Mouse (Mus musculus): ENCODE data around the gene Pnpla8. TPM values are rescaled to one million over a fixed set of nuclear protein-coding genes. Genes with fewer than 3 reads are reported as not detected.
"Not testable (repeated sequence)": the region's sequence is repeated elsewhere in the genome, so short reads cannot be mapped to it uniquely, and the experiment has no call there.

Pnpla8 gene
- total RNA-seq, 2 experiments from 2014 or later, result 27.3 to 67.1 TPM

DNA sequence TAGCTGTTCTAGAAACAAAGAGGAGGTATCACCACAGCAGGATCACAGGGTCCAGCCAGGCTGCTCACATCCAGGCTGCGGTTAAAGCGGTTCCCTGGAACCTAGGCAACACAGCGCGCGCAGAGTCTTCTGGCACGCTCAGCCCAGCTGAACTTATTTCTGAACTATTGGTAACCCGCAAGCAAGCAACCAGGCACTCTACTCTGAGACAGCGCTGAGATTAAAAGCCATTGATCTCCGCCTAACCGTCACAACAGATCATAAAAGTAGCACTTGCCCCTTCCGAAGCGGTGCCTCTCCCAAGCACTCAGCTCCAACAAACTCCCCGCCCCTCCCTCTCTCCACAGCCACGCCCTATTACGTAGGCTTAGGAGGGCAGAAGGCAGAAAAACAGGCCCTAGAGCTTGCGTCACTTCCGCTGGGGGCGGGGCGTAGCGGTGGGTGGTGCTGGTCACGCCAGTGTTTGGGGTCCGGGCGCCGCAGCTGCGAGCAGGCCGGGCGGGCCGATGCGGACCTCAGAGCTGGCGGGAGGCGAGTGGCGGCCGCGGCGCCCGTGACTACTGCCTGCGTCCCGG is 47.6 kb downstream of the Pnpla8 start:
- ATAC-seq (replicated peaks; ENCODE audit: low FRiP score, poor library complexity, severe bottlenecking), result peak; percentile 96

- peak; percentile 76 for ATAC-seq (replicated peaks; ENCODE audit: low FRiP score, poor library complexity, severe bottlenecking)
Observed at GRCm38 (mm10) chr12:44269311-44269831, 48.2 kb downstream of the Pnpla8 start.

DNA sequence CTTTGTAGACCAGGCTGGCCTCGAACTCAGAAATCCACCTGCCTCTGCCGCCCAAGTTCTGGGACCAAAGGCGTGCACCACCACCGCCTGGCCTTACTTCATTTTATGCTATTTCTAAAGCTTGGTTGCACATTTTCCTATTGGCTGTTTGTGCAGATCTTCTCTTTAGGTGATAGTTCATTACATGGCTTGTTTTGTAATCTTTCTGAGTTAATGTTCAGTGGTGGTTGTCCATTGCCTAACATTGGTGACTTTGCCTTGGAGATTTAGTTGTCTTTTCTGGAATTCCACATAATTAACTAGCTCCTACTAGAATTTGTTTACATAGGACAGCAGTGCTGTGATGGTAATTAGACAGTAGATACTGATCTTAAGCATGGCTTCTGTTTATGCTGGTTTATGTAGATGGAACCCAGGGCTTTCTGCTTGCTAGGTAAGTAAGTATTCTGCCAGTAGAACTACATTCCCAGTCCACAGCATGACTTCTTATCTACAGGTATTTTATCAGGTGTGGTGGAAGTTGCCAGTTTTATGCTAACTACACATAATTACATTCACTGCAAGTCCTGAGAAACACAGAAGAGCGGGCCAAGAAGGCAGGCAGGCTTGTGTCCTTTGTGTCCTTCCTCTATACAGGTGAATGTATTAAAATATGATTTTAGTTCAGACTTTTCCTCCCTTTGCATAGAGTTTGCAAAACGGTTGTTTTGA is 53.1 kb downstream of the Pnpla8 start:
- ATAC-seq (replicated peaks; ENCODE audit: low FRiP score, poor library complexity, severe bottlenecking), result no peak

- ATAC-seq (replicated peaks; ENCODE audit: low FRiP score, poor library complexity, severe bottlenecking), result not testable (repeated sequence)
Observed at GRCm38 (mm10) chr12:44280147-44280546, 59.0 kb downstream of the Pnpla8 start.

DNA sequence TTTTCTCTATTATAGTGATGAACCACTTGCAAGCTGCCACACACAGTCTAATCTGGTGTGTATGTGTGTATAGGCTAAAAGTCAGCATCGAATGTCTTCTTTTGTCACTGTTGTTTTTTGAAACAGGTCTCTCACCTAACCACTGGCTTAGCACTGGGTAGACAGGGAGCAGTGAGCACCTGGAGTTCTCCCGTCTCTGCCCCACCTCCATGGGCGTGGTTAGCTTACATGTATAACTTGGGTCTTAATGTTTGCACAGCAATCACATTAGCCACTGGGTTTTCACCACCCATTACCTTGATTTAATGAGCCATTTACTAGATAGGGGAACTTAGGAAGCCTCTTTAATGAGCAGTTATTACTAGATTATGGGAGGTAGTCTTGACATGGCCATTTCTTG is 60.4 kb downstream of the Pnpla8 start:
- no peak for ATAC-seq (replicated peaks; ENCODE audit: low FRiP score, poor library complexity, severe bottlenecking)

DNA sequence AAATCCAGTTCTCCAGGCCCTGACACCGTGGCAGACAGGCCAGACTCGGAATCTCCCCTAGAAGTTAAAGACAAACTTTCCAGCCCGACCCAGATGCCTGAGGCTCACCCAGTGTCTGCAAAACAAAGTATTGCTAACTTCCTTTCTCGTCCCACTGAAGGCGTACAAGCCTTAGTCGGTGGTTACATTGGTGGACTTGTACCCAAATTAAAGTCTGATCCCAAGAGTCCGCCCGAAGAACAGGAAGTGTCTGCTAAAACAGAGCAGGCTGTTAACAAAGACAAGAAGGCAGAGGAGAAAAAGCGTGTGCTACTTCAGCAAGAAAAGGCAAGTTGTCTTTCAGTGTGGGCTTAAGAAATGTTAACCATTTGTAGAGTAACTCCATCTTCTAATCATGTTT is 62.2 kb downstream of the Pnpla8 start:
- no peak for ATAC-seq (replicated peaks; ENCODE audit: low FRiP score, poor library complexity, severe bottlenecking)

- ATAC-seq (replicated peaks; ENCODE audit: low FRiP score, poor library complexity, severe bottlenecking), result no peak
Observed at GRCm38 (mm10) chr12:44286992-44287391, 65.8 kb downstream of the Pnpla8 start.

GRCm38 (mm10) chr12:44292281-44292680 is 71.1 kb downstream of the Pnpla8 start:
- peak; percentile 71; the same call in 1 of the 2 replicates for ATAC-seq (replicated peaks; ENCODE audit: low FRiP score, poor library complexity, severe bottlenecking)

DNA sequence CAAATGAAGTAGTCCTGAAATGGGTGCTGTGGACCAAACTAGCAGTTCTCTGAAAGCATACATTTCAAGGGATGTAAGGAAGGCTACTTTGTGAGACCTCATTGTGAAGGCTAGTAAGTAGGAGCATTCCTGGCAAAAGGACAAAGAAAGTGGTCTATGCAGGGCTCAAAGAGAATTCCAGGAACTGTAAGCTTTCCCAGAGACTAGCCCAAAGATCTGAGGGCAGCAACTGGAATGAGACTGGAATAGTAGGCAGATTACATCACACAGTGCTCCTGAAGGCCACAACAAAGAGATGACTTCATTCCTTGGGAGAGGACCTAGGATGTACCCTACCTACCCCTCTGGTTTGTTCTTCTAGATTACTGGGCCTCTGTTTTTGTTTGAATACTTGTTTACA is 79.6 kb downstream of the Pnpla8 start:
- no peak for ATAC-seq (replicated peaks; ENCODE audit: low FRiP score, poor library complexity, severe bottlenecking)

- ATAC-seq (replicated peaks; ENCODE audit: low FRiP score, poor library complexity, severe bottlenecking), result no peak
Observed at GRCm38 (mm10) chr12:44304012-44304411, 82.8 kb downstream of the Pnpla8 start.

- ATAC-seq (replicated peaks; ENCODE audit: low FRiP score, poor library complexity, severe bottlenecking), result no peak
Observed at GRCm38 (mm10) chr12:44304869-44305268, 83.7 kb downstream of the Pnpla8 start.

DNA sequence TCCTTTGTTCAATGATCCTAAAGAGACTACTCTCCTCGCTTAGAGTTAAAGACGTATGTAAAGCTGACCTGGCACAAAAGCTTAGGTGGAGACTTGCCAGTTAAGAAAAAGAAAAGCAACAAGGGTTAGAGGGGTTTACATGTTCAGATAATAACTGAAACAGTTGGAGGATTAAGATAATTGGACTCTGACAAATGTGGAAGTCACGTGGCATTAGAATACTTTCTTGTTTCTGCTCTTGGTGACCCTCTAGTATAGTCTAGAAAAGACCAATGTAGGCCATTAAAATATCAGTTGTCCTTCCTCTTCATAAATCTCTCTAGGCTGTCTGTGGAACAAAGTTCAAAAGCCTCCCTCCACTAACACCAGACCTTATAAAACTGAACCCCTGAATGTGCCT is 87.1 kb downstream of the Pnpla8 start:
- ATAC-seq (replicated peaks; ENCODE audit: low FRiP score, poor library complexity, severe bottlenecking), result 0 out of 2 replicates have a peak, but pooled peaks have one; percentile 6

- no peak for ATAC-seq (replicated peaks; ENCODE audit: low FRiP score, poor library complexity, severe bottlenecking)
Observed at GRCm38 (mm10) chr12:44315212-44315611, 94.0 kb downstream of the Pnpla8 start.

- ATAC-seq (replicated peaks; ENCODE audit: low FRiP score, poor library complexity, severe bottlenecking), result no peak
Observed at GRCm38 (mm10) chr12:44325091-44325490, 103.9 kb downstream of the Pnpla8 start.

- no peak for ATAC-seq (replicated peaks; ENCODE audit: low FRiP score, poor library complexity, severe bottlenecking)
Observed at GRCm38 (mm10) chr12:44327452-44327851, 106.3 kb downstream of the Pnpla8 start.

DNA sequence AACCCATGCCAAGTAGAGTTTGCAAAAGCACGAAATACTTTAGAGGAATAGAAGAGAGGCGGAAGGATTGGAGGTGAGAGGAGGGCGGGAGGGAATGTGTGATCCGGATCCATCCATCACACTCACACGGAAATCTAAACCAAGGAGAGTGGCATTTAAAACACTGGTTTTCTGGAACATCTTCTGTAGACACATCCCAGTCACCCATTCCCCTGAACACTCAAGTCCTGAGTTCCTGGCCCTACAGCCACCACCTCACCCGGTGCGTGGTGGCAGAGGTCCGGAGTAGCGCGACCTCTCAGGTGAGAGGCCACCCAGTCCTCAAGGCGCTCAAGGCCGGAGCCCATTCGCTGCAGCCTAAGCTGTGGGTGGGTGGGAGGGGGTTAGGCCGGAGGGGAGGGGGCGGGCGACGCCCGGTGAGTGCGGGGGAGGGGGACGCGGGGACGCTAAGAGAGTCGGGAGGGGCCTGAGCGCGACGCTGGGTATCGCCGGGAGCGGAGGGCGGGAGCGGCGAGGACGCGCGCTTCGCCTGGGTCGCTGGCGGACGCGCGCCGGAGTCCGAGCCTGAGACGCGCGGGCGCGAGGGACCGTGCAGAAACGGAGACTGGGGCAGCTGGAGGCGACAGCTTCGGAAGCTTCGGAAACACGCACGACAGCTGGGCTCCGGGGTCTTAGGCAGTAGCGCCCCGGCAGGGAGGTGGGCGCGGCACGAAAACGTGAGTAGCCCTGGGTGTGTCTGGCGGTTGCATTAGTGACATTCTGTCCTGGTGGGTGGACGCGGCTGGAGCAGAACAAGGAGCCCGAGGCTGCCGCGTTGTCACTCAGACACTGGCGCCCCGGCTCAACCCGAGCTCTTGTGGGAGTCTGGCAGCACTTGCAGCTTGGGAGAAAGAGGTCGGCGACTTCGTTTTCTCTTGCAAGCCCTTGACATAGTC is 107.5 kb downstream of the Pnpla8 start, which contains the start of gene Nrcam:
TSS of gene Nrcam (plus strand) at position 505 of the 935 bp plus-strand sequence.
- ATAC-seq (replicated peaks; ENCODE audit: low FRiP score, poor library complexity, severe bottlenecking), result no peak

DNA sequence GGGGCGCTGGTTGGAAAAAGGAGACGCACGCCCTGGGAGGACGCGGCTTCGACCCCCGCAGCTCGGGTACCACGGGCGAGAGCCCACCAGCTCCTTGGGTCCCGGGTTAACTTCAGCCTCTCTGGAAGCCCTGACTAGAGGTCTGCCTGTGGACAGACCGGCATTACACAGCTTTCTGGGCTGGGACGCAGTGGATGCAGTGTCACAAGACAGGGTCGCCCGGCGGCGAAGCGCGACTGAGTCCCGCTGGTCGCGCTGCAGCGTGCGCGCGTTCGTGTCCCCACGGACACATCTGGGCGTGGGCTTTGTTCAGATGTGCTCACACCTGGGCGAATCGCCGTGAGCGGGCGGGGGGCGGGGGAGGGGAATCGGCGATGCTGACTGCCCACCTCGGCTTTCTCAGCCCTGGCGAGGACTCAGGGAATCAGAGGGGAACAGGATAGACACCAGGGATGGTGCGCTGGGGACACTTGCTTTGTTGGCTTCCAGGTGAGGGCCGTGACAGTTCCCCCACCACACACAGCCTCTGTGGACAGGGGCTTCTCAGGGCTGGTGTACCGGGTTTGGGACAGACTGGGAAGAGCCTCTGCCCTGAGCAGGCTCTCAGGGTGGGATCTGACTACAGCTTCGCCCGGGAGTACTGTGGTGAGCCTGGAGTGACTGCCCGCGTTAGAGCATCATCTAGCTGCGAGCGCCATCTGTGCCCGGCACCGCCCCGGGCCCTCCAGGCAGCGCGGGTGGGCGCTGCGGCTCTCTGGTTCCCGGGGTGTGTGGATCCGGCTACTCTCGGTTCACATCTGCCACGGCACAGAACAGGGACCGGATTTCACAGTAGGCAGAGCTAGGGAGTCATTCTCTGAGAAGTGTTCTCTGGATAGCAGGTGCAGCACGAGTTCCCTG is 108.4 kb downstream of the Pnpla8 start:
- ATAC-seq (replicated peaks; ENCODE audit: low FRiP score, poor library complexity, severe bottlenecking), result no peak

DNA sequence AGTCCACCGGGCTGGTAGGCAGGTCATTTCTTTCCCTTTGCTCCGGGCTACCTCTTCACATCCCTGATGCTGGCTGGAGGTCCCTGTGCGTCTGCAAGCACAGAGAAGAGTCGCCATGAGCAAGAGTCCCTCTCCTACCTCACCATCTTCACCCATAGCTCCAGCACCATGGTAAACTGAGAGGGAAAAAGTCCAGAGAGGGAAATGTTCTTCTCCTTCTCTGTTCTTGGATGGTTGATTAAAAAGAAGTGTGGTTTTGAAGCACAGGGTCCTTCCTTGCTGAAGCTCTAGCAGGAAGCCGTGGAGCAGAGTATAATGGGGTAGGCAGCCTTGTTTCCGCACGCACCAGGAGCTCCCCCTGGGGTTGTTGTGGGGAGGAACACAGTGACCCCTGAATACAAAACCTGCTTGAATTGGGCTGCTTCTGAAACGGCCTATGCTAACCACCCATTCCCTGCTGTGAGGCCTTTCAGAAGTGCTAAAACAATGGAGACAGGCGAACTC is 109.1 kb downstream of the Pnpla8 start:
- ATAC-seq (replicated peaks; ENCODE audit: low FRiP score, poor library complexity, severe bottlenecking), result no peak

DNA sequence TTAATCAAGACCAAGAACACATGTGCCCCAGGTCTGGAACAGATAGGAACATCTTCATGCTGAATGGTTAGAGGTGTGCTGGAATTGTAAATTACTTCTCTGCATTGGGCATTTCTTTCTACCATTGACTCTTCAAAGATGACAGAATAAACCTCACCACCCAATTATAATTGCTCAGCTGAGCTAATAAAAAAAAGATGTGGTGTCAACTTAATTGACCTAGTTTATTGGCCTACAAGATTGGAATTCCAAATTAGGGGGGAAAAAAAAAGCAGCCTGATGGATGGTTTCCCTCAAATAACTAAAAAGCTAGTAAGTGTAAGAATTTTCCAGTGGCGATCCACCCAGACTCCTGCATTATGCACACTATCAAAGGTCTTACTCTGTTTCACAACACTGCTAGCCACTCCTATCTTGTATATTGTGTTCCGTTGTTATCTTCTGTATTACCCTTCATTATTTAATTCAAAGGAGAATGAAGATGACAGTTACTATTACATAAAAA is 116.0 kb downstream of the Pnpla8 start:
- no peak for ATAC-seq (replicated peaks; ENCODE audit: low FRiP score, poor library complexity, severe bottlenecking)

Data from erythroid progenitor cell, adult 5-6 weeks (primary cell).